Mouse (Mus musculus) layer of hippocampus, adult 8-10 months (tissue): ENCODE results near the gene Gm49366. TPM values are rescaled to one million over a fixed set of nuclear protein-coding genes. Genes with fewer than 3 reads are reported as not detected.
"Not testable (repeated sequence)": the region's sequence is repeated elsewhere in the genome, so short reads cannot be mapped to it uniquely, and the experiment has no call there.

Experiments
- DNase-seq, 2 experiments: peaks; one replicate each; pipeline ENCODE4 v3.0.0; 2022; ENCODE audit warnings: low spot score in 2 of 2
- total RNA-seq, 4 experiments: library from RNA; stranded (reverse); gene quantifications; 2 replicates each; pipeline ENCODE4 v1.2.4; 2022

Gm49366 gene
- total RNA-seq, 4 experiments from 2014 or later = not detected

DNA sequence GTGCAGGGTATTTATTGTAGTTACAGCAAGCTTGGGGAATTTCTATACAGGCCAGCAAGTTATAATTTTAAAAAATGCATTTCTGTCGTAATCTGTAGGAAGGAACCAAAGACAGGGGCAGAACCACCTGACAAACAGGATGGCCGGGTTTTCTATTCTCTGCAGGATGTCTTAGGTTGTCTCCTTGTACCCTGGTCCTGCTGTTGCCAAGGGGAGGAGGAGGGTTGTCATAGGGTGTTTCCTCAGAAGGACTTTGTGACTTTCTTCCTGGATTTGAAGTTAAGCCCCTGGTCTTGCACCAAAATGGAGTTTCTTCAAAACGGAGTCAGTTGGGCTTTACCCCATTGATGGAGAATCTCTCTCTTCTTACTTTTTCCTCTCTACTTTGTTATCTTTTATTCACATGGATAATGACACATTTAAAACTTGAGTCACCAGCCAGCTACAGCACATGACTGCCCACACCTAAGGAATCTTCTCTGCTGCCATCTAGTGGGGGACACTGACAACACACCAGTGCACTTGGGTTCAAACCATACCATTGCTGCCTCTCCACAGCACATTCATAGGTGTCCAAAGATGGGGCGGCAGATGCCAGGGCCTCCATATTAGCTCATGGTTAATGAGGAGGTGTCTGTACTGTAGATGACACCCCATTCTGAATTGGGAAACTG, 7.9 kb upstream of the Gm49366 start:
- DNase-seq = peak; percentile 68 to 82

DNA sequence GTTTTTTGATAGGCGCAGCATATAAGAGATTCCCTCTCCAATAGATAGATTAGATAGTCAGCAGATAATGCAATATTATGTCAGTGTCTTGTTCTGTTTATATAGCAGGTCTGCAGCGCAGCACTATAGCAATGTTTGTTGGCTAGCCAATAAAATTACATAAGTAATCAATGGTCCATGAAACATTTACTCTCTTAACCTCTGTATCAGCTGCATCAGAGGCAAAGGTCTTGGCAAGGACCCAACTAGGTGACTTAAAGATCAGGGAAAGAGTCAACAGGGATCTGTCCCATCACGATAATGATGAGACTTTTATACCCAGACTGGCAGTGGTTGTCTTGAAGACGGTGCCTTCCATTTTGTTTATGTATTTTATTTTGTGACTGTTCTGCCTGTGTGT, 5.9 kb upstream of the Gm49366 start:
- DNase-seq = no peak

DNA sequence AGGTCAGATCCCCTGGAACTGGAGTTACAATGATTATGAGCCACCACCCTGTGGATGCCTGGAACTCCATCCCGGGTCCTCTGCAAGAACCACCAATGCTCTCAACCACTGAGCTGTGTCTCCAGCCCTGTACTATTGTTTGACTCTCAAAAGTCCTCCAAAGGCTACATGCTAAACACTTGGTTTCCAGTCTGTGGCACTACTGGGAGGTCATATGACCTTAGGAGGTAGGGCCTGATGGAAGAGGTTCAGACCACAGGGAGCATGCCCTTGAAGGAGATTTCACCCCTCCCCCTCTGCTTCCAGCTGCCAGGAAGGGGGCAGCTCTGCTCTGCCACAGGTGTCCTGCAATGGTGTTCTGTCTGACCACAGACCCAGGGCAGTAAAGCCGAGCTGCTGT, 5.4 kb upstream of the Gm49366 start:
- DNase-seq = not testable (repeated sequence)

DNA sequence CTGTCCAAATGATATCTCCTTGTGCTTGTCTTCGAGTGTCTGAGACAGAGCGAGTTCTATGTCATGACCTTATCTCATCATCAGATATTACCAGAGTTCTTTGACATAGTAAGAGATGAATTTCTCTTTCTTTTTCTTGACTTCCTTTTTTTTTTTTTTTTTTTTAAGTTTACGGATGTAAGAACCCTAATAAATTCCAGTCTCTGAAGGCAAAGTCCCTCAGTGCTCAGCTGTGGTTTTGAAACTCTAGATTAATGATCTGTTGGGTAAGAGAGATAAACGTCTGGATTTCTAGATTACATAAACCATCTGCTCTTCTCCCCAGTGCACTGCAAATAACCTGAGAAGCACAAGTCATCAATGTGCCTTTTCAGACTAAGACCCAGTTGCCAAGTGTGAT, 4.6 kb upstream of the Gm49366 start:
- no peak for DNase-seq

DNA sequence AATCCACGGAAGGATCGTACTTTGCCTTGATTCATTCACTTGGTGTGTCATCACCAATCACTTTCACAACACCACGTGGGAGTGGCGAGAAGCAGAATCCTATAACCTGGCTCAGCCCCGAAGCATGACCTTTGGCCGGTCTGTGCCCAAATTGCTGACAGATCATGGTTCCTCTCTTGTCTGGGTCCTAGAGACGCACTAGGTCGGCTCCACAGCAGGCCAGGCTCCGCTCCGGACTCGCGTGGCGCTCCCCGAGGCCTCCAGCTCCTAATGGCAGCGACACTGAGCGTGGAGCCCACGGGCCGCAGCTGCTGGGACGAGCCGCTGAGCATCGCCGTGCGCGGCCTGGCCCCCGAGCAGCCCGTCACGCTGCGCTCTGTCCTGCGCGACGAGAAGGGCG, 494 bp upstream of the Gm49366 start, which contains the start of gene Acot4:
Acot4 (plus strand) TSS at position 139 of the 400 bp plus-strand sequence.
- DNase-seq = peak in 1 of 2 experiments; percentile 13

DNA sequence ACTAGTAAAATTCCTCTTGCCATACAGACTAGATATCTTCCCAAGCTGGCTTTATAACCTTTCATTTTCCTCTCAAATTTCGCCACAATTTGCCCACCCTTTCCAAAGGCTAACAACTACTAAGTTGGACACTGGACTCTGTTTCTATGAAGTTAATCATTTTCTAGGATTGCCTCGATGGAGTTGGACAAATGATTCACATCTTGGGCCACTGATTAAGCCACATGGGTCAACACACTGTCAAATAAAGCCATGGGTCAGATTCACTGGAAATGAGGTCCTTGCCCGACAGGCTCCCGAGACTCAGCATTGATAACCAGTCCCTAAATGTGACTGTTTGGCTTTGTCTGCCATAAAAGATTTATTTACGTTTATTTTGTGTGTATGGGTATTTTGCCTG, 3.5 kb downstream of the Gm49366 start:
- DNase-seq = no peak

DNA sequence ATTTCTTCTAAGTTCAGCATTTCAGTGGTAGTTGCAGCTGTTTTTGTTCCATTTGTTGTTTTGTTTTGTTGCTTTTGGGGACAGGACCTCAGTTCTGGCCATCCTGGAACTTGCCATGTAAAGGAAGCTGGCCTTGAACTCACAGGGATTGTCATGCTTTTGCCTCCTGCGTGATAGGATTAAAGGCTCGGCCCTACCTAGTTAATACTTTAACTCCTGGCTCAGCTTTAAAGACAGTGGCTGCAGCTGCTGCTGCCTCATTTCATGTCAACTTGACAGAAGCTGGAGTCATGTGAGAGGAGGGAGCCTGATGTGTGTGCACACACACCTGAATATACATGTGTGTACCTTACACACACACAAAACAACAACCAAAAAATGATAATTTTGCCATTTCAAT, 5.3 kb downstream of the Gm49366 start:
- DNase-seq = no peak

DNA sequence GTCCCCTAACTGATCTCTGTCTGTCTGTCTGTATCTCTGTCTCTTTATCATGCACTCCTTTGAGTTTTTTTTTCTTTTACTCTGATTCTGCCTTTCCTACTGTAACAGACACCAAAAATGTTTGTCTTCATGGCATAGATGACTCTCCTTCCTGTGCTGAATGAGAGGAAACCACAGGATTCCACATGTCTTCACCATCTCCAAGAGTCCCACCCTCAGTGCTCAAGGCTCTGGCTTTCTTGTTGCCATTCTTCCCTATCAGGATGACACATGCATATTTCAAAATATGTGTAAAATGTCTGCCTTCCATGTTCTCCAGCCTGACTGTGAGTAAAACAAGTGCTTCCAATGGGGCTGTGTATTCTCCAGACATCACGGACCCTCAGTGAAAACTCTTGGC, 8.2 kb downstream of the Gm49366 start:
- DNase-seq = no peak

DNA sequence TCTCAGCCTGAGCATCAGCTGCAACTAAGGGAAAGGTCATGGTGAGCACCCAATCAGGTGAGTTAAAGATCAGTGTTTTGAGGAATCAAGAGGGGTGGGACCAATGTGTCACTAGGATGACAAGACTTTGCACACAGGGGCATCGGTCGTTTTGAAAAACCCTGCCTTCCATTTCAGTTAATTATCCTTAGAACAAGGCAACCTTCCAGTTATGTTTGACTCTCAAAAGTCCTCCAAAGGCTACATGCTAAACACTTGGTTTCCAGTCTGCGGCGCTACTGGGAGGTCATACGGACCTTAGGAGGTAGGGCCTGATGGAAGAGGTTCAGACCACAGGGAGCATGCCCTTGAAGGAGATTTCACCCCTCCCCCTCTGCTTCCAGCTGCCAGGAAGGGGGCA, 12.0 kb downstream of the Gm49366 start:
- DNase-seq = not testable (repeated sequence)

DNA sequence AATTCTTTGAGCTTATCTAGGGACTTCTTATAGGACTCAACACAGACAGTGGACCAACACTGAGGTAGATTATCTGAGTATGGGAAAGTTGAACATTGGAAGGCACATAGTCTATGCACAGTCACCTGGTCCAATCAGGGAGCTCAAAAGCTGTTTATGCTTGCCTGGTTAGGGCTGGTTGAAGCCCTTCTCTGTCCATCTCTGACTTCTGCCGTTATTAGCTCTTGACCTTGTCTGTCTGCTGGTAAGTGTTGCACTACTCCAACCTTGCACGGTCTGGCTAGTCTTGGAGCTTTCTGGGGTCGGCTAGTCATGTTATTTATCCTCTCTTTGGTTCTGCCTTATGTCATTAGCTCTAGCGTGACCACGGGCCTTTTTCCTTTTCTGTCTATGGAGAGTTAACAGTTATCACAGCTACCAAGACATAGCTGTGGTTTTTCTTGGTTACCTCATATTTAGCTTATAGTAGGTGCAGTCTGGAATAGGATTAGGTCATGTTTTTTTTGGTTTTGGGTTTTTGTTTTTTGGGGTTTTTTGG, 13.3 kb downstream of the Gm49366 start, which contains the start of gene Acot3:
Acot3 (plus strand) TSS at position 208 of the 538 bp plus-strand sequence.
- DNase-seq = no peak

DNA sequence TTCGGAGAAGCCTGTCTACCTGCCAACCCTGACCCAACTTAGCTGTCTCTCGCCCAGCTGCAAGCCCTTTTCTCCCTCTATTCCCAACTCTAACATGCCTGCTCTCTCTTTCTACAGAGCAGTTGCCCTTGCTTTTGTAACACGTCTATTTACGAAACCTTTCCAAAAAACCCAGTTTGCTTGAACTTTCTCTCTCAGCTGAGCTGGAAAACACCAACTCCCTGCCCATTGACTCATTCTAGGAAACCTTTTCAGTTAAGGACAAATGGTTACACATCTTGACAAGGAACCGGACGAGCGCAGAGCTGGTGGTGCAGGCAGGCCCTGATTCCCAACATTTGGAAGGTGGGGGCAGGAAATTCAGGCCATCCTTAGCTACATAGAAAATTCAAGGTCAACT, 13.9 kb downstream of the Gm49366 start:
- DNase-seq = no peak

DNA sequence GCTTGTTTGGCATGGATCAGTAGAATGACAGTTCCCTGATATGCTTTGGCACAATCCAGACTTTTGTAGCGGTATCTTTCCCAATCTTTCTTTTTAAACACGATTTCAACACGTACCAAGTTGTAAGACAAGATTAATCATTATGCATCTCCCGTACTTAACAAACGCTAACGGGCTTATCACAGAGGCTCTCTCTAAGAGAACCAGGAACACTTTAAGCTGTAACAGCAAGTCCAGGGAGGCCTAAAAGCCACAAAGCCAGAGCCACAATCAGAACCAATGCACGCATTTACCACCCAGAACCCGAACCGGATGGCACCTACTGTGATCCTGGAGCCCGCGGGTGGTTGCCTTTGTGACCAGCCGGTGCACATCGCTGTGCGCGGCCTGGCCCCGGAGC, 14.4 kb downstream of the Gm49366 start:
- no peak for DNase-seq

DNA sequence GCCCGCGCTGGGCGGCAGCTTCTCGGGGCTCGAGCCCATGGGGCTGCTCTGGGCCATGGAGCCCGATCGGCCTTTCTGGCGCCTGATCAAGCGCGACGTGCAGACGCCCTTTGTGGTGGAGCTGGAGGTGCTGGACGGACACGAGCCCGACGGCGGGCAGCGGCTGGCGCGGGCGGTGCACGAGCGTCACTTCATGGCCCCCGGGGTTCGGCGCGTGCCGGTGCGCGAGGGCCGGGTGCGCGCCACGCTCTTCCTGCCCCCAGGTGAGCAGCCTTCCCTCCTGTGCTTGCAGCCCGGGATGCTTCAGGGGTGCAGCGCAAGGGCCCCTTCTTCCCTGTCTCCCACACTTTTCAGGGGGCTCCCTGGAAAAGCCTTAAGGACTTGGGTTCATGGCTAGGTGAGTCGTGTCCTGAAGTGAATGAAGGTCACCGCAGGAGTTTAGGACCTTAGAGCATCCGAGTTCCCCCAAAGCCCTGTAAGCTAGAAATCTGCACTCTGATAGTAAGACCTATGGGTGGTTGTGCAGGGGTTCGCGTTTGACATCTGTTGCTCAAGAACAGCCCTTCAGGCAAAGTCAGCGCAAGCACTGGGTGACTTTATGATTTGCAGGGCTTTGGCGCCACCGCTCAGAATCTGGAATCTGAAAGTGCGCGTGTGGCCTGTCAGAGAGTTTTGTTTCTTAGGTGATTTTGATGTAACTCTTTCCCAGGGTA, 15.1 kb downstream of the Gm49366 start:
- DNase-seq = no peak

DNA sequence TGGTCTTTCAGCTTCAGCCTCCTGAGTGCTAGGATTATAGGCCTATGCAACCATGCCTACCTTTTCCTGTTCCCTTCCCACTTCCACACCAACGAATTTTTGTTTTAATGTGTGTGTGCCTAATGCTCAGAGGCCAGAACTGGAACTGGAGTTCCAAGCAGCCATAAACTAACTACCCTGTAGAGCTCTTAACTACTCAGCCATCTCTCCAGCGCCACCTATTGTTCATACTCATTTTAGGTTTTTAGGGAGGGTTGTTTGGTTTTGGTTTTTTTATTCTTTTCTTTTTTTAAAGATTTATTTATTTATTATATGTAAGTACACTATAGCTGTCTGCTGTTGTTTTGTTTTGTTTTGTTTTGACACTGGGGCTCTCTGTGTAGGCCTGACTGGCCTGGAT, 22.2 kb downstream of the Gm49366 start:
- no peak for DNase-seq

DNA sequence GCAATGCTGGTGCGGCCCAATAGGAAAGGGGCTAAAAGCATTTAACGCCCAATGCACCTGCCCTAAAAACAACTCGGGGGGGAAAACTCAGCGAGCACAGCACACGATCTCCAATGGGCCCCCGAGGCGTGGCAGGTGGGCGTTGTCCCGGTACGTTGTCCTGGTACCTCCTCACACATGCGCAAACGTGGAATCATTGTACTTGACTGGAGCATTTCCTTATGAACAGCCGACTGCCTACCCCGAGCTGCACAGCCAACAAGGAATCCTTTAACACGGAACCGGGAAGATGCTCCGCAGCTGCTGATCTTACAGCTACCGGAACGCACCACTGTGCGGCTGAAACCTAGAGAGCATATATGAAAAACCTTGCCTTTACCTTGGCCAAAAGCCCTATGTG, 23.6 kb downstream of the Gm49366 start:
- DNase-seq = no peak

DNA sequence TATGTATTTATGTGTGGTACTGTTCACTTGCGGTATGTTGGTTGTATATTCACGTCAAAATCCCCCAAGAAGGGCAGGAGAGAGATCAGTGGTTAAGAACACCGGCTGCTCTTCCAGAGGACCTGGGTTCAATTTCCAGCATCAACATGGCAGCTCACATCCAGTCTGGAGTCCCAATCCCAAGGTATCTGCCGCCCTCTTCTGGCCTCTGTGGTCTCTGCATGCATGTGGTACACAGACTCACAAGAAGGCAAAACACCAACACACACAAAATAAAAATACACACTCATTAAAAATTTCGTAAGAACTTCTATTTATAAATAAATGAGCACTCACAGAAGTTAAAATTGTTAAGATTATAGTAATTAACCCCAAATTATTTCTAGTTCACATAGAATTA, 24.5 kb downstream of the Gm49366 start:
- DNase-seq = no peak

DNA sequence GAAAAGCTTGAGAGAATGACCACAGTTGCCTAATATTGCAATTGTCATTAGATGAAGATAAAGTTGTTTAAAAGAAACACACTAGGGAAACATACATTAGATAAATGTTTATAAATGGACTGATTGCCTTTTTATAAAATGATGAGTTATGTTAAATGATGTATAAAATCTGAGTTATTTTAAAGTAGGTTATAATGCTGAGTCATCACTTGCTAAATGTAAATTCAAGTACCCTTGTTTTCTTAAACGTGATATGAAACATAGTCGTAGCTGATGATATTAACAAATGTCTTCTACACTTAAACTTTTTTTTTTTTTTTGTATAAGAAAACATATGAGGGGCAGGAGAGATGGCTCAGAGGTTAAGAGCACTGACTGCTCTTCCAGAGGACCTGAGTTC, 25.1 kb downstream of the Gm49366 start:
- no peak for DNase-seq

DNA sequence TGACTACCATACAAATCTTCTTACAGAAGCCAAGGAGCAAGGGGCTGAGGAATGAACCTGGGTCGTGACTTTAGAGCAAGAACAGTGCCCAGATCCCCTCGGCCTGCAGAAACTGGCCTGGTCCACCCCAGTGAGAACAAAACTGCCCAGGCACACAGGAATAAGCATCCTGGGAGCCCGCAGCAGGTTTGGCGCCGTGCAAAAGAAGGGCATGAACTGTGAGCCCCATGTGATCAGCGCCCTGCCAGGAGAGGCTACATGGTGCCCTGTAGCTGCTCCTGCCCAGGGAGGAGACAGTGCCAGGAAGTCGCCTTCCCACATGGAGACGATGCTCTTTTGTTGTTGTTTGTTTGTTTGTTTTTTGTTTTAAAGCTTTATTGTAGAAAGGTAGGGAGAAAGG, 25.9 kb downstream of the Gm49366 start:
- no peak for DNase-seq

DNA sequence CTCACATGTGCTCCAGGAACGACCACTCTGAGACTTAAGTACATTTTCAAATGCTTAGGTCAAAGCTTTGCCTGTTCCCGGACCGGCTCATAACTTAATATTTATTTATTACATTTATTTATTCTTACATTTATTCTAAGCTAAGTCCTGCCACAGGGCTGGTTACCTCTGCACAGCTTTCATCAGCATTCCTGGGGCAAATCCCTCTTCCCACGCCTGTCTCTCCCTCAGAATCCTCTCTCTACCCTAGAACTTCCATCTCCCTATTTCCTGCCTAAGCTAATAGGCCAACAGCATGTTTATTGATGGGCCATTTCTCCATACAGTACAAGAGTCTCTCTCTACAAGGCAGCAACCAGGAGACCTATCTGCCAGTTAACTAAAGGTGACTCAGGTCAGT, 29.0 kb downstream of the Gm49366 start:
- no peak for DNase-seq

DNA sequence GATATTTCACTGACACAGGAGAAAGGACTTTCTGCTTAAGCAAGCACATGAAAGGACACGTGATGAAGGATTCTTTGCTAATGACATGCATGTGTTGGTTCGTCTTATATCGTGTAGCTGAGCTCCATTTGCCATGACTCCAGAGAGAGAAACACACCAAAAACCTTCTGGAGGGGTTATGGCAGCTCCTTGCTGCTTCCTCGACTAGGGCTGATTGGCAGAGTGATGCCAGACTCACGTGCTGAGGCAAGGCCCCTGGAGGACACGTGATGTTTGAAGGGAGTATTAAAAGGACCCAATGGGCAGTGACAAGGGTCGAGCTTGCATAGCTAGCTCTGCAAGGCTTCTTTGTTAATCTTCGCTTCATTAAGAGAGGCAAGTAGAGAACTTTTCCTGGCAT, 29.6 kb downstream of the Gm49366 start:
- DNase-seq = no peak

DNA sequence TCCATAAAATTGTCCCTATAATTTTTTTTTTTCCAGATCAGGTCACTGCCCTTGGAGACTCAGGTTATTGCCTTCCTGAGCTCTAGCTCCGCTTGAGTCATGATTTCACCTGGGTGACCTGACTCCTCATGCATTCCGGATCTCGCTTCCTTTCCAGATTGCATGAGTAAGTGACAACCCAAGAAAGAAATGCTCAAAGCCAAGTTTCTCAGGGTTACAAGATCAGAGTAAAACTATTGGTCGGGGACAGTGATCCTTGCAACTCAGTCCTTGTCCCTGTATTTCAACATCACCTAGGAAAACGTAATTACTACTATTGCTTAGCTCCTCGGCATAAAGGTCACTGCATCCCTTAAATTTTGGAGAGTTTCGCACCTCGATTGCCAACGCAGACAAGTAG, 30.3 kb downstream of the Gm49366 start, which contains the start of gene Acot5:
Acot5 (plus strand) TSS at position 340 of the 400 bp plus-strand sequence.
- no peak for DNase-seq

DNA sequence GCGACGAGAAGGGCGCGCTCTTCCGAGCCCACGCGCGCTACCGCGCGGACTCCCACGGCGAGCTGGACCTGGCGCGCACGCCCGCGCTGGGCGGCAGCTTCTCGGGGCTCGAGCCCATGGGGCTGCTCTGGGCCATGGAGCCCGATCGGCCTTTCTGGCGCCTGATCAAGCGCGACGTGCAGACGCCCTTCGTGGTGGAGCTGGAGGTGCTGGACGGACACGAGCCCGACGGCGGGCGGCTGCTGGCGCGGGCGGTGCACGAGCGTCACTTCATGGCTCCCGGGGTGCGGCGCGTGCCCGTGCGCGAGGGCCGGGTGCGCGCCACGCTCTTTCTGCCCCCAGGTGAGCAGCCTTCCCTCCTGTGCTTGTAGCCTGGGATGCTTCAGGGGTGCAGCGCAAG, 30.8 kb downstream of the Gm49366 start:
- peak in 1 of 2 experiments; percentile 30 for DNase-seq

DNA sequence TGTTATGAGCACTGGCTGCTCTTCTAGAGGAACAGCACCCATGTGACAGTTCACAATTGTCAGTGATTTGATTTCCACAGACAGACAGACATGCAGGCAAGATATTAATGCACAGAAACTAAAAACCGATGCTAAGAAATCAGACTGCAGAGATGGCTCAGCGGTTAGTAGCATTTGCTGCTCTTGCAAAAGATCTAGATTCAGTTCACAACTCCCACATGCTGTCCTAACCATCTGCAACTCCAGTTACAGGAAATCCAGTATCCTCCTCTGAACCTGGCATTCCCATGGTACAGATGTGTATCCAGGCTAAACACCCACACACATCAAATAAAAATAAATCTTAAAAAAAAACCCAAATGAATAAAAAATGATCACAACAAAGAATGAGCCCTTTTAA, 33.0 kb downstream of the Gm49366 start:
- peak; percentile 37 to 59 for DNase-seq
